Mouse (Mus musculus): ENCODE data around the gene Srgap3. TPM values are rescaled to one million over a fixed set of nuclear protein-coding genes. Genes with fewer than 3 reads are reported as not detected.
A peak's percentile ranks its signal among the peaks of the same experiment; 100 is the strongest.
"Not testable (repeated sequence)": the region's sequence is repeated elsewhere in the genome, so short reads cannot be mapped to it uniquely, and the experiment has no call there.

The Srgap3 gene
- total and polyA plus RNA-seq, 2 experiments from 2014 or later = 0.33 TPM; not detected in 1

DNA sequence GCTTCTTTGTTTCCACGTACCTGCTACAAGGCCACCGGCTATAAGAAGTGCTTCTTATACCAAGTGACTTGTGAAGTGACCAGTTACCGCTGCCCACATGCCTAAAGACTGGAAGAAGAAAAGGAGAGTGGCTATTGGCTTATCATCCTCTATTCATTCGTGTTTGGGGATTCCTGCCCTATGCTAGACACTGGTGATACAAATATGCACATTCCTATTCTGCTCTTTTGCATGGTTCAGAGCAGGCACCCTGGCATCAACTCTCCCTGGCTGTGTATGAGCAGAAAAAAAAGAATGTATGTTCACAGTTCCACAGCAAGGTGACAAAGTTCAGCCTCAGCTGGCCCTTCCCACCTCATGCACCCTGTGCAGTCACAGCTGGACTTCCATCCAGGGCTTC lies 81.0 kb downstream of the Srgap3 start:
- no peak overlapping the region for H3K4me2 ChIP-seq (ENCODE audit: low read depth, low read length)
- ATAC-seq (ENCODE audit: insufficient read depth, low read depth) (no peak), DNase-seq (ENCODE audit: low spot score) (no peak)
- no peaks in the 10 kb centered on the region for H3K36me3 ChIP-seq (replicated peaks; ENCODE audit: control insufficient read depth, insufficient read depth, low read length)
- H3K9ac ChIP-seq (replicated peaks; ENCODE audit: low read depth, low read length) = no peak overlapping the region
- WGBS = 74% methylated on average over 4 of the region's 4 CpGs
- H3K27me3 ChIP-seq (ENCODE audit: control insufficient read depth, insufficient read depth, low read length) = no peaks in the 10 kb centered on the region
- no peak overlapping the region for H3K27ac ChIP-seq (ENCODE audit: low read depth)
- peaks cover 9% of the 10 kb centered on the region; the same call in 1 of the 2 replicates for H3K4me1 ChIP-seq (ENCODE audit: control insufficient read depth, insufficient read depth)
- no peaks in the 10 kb centered on the region for H3K9me3 ChIP-seq (replicated peaks; ENCODE audit: control insufficient read depth, low read length)
- TF ChIP-seq CTCF (IDR thresholded peaks at IDR 0.05; ENCODE audit: low read depth) = no peak
- TF ChIP-seq EP300 (IDR thresholded peaks at IDR 0.05; ENCODE audit: low read depth) = no peak
- no peak overlapping the region for H3K4me3 ChIP-seq (ENCODE audit: low read depth, low read length)

GRCm38 (mm10) chr6:112865021-112865531 lies 82.0 kb downstream of the Srgap3 start:
- H3K9me3 ChIP-seq (replicated peaks; ENCODE audit: control insufficient read depth, low read length) = no peaks in the 10 kb centered on the region
- no peak overlapping the region for H3K4me3 ChIP-seq (ENCODE audit: low read depth, low read length)
- no peak overlapping the region for H3K27ac ChIP-seq (ENCODE audit: low read depth)
- H3K4me1 ChIP-seq (ENCODE audit: control insufficient read depth, insufficient read depth) = peaks cover 9% of the 10 kb centered on the region; the same call in 1 of the 2 replicates
- no peak for DNase-seq (ENCODE audit: low spot score)
- no peak for ATAC-seq (ENCODE audit: insufficient read depth, low read depth)
- H3K4me2 ChIP-seq (ENCODE audit: low read depth, low read length) = no peak overlapping the region
- H3K9ac ChIP-seq (replicated peaks; ENCODE audit: low read depth, low read length) = no peak overlapping the region
- H3K36me3 ChIP-seq (replicated peaks; ENCODE audit: control insufficient read depth, insufficient read depth, low read length) = no peaks in the 10 kb centered on the region
- TF ChIP-seq CTCF (IDR thresholded peaks at IDR 0.05; ENCODE audit: low read depth) (no peak), EP300 (IDR thresholded peaks at IDR 0.05; ENCODE audit: low read depth) (no peak)
- no peaks in the 10 kb centered on the region for H3K27me3 ChIP-seq (ENCODE audit: control insufficient read depth, insufficient read depth, low read length)
- WGBS = 34% methylated on average over 6 of the region's 6 CpGs

DNA sequence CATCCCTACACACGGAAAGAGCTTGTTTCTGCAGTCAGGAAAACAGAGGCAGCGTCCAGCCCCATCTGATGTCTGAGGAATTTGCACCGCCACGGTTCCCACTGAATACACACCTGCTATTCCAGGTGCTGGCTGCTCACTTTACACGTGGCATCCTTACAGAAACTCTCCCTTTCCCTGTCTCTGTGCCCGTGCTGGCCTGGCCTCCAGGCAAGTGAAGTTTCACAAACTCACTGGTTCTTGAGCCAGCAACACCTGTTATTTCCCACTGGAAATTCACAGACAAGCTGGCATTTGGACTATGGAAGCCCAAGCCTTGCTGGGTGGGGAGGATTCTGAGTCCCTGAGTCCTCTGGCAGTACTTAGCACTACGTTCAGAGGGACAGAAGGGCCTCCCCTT lies 84.6 kb downstream of the Srgap3 start:
- Histone ChIP-seq H3K9me3 (replicated peaks; ENCODE audit: control insufficient read depth, low read length) (no peaks in the 10 kb centered on the region), H3K4me2 (ENCODE audit: low read depth, low read length) (no peak overlapping the region), H3K9ac (replicated peaks; ENCODE audit: low read depth, low read length) (no peak overlapping the region), H3K36me3 (replicated peaks; ENCODE audit: control insufficient read depth, insufficient read depth, low read length) (no peaks in the 10 kb centered on the region), H3K27ac (ENCODE audit: low read depth) (no peak overlapping the region), H3K27me3 (ENCODE audit: control insufficient read depth, insufficient read depth, low read length) (no peaks in the 10 kb centered on the region), H3K4me1 (ENCODE audit: control insufficient read depth, insufficient read depth) (peaks cover 9% of the 10 kb centered on the region; the same call in 1 of the 2 replicates), H3K4me3 (ENCODE audit: low read depth, low read length) (no peak overlapping the region)
- DNase-seq (ENCODE audit: low spot score) (no peak), ATAC-seq (ENCODE audit: insufficient read depth, low read depth) (no peak)
- TF ChIP-seq EP300 (IDR thresholded peaks at IDR 0.05; ENCODE audit: low read depth) = no peak
- no peak for TF ChIP-seq CTCF (IDR thresholded peaks at IDR 0.05; ENCODE audit: low read depth)
- 86% methylated on average over 7 of the region's 7 CpGs for WGBS

DNA sequence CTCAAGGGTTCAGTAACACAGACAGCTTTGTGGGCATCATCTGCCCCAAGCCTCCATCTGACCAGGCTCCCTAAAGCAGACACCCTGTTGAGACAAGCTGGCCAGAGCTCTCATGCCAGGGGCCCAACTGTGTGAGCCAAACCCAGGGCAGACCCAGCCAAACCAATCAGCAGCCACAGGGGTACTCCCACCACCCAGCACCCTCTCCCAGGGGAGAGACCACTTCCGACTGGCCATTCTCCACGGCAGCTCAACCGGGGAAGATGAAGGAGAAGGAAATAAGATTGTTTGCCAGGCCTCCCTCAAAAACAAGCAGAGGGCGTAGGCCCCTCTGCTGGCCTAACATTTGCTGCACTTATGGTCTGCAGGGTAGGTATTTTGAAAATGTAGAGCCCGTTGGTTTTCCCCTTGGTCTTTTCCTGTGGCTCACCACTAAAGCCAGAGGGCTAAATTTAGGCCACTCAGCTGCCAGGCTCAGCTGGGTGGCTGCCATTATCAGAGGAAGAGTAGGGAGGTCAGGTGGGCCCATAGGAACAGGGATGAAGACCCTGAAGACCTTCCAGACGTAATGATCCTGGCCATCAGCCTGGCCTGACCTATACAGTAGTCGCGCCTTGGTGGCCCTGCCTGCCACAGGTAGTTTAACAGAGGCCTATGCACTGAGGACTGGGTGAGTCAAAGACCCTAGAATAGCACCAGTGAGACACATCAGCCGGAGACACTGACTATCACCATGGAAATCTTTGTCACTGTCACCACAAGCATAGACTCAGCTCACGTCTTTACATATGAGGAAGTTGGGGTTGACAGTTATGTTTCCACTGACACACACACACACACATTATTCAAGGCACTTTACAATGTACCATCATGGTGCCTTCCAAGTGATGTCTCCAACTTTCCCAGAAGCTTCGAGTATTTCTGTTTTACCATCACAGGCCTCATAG lies 85.4 kb downstream of the Srgap3 start:
- Histone ChIP-seq H3K9me3 (replicated peaks; ENCODE audit: control insufficient read depth, low read length) (no peaks in the 10 kb centered on the region), H3K4me3 (ENCODE audit: low read depth, low read length) (no peak overlapping the region), H3K4me2 (ENCODE audit: low read depth, low read length) (no peak overlapping the region), H3K27ac (ENCODE audit: low read depth) (0 out of 2 replicates have a peak overlapping the region, but pooled peaks have one; percentile 20), H3K9ac (replicated peaks; ENCODE audit: low read depth, low read length) (no peak overlapping the region), H3K4me1 (ENCODE audit: control insufficient read depth, insufficient read depth) (peaks cover 9% of the 10 kb centered on the region; the same call in 1 of the 2 replicates), H3K27me3 (ENCODE audit: control insufficient read depth, insufficient read depth, low read length) (no peaks in the 10 kb centered on the region), H3K36me3 (replicated peaks; ENCODE audit: control insufficient read depth, insufficient read depth, low read length) (no peaks in the 10 kb centered on the region)
- no peak for TF ChIP-seq CTCF (IDR thresholded peaks at IDR 0.05; ENCODE audit: low read depth)
- TF ChIP-seq EP300 (IDR thresholded peaks at IDR 0.05; ENCODE audit: low read depth) = no peak
- WGBS = 66% methylated on average over 11 of the region's 11 CpGs
- ATAC-seq (ENCODE audit: insufficient read depth, low read depth) (peak; percentile 20; the same call in 1 of the 2 replicates), DNase-seq (ENCODE audit: low spot score) (no peak)

- not testable (repeated sequence) for ATAC-seq (ENCODE audit: insufficient read depth, low read depth); H3K4me3 ChIP-seq (ENCODE audit: low read depth, low read length); H3K27ac ChIP-seq (ENCODE audit: low read depth); H3K9ac ChIP-seq (replicated peaks; ENCODE audit: low read depth, low read length); H3K4me1 ChIP-seq (ENCODE audit: control insufficient read depth, insufficient read depth); H3K4me2 ChIP-seq (ENCODE audit: low read depth, low read length); DNase-seq (ENCODE audit: low spot score); H3K9me3 ChIP-seq (replicated peaks; ENCODE audit: control insufficient read depth, low read length); H3K27me3 ChIP-seq (ENCODE audit: control insufficient read depth, insufficient read depth, low read length); H3K36me3 ChIP-seq (replicated peaks; ENCODE audit: control insufficient read depth, insufficient read depth, low read length)
- WGBS = 97% methylated on average over 5 of the region's 5 CpGs
Measured at GRCm38 (mm10) chr6:112860290-112860689, 86.8 kb downstream of the Srgap3 start.
